ENCODE assay signal across 26 mouse cellular contexts in the genomic region with DNA sequence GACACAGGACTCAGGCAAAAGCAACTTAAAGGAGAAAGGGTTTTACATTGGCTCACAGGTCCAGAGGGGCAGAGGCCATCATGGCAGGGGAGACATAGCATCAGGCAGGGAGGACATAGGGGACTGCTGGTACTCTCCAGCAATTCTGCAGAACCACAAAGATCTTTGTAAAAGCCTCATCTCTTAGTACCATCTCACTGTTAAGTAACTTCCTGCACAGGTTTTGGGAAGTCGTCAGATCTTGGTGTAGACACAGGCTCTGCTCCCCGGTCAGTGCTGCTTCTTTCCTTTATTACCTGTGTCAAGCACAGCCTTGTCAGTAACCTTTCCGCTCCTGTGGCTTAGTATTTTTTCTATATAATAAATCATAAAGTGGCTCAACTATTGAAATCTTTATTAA.
DNase-seq lines count a peak whose midpoint lies in the region; ATAC-seq and TF ChIP-seq lines count a peak whose summit lies in the region.
"Had no signal": no experiment of that assay in that cellular context is flagged by ENCODE, and none has a peak within 500 bp of the region (broad histone marks: within the 10 kb centered on the region; RNA-seq: fewer than 3 reads in every experiment).

No protein-coding gene starts in this region.

- no peak overlapping the region for H3K4me3 ChIP-seq in bone marrow macrophage, adult 2 months (ENCODE audit: insufficient read depth, low read length)
- H3K4me3 ChIP-seq: embryonic facial prominence, embryonic 13.5 days; embryonic facial prominence, embryonic 15.5 days; erythroblast, embryonic 14.5 days; forebrain, embryonic 10.5 days; forebrain, embryonic 12.5 days had no signal

- no peak for TF ChIP-seq CTCF in bone marrow macrophage, adult 2 months (IDR thresholded peaks at IDR 0.05; ENCODE audit: low read depth, low read length)

- no peak for DNase-seq in lung, adult 18-20 months
- no peak for DNase-seq in kidney, adult 8-10 months
- DNase-seq in cerebellum, adult 11-12 months: no peak
- DNase-seq in urinary bladder, postnatal 4 days (ENCODE audit: low spot score in 2 of 2): no peak
- DNase-seq: adrenal gland, adult 8-10 months; adrenal gland, postnatal 14 days; adrenal gland, postnatal 36 days; B cell, adult 2 months; cerebellum, adult 11 months; cerebellum, adult 2 months; cerebellum, adult 9-10 months; embryo, embryonic 11 days had no signal

- peaks cover 17% of the 10 kb centered on the region for H3K4me1 ChIP-seq in bone marrow macrophage, adult 2 months (ENCODE audit: control insufficient read depth, insufficient read depth, low read length)
- H3K4me1 ChIP-seq: embryonic facial prominence, embryonic 13.5 days; embryonic facial prominence, embryonic 15.5 days; forebrain, embryonic 10.5 days had no signal

- H3K27ac ChIP-seq in bone marrow macrophage, adult 2 months (ENCODE audit: insufficient read depth, low read depth, low read length): peak overlapping the region; percentile 68
- H3K27ac ChIP-seq: embryonic facial prominence, embryonic 13.5 days; embryonic facial prominence, embryonic 15.5 days; forebrain, embryonic 10.5 days; forebrain, embryonic 12.5 days had no signal

- ATAC-seq in granulocyte monocyte progenitor cell, adult 5-6 weeks (replicated peaks; ENCODE audit: poor library complexity, severe bottlenecking): peak; percentile 68
- peak; percentile 58 for ATAC-seq in megakaryocyte, adult 5-6 weeks (ENCODE audit: poor library complexity, severe bottlenecking)
- 0 out of 2 replicates have a peak, but pooled peaks have one; percentile 33 for ATAC-seq in monocyte, adult 5-6 weeks (replicated peaks; ENCODE audit: insufficient number of reproducible peaks, low FRiP score, low TSS enrichment, poor library complexity, severe bottlenecking)
- ATAC-seq: activated CD4-positive, CD25-positive, alpha-beta regulatory T cell, adult 4 months; CD4-positive, CD25-positive, alpha-beta regulatory T cell, adult 4 months; forebrain, embryonic 14.5 days; forebrain, embryonic 16.5 days; Patski had no signal

- TF ChIP-seq POLR2A in bone marrow macrophage, adult 2 months (IDR thresholded peaks at IDR 0.05; ENCODE audit: borderline replicate concordance, low read depth, low read length): no peak
